Mouse (Mus musculus): ENCODE measurements around the gene Fgf4.
A peak's percentile ranks its signal among the peaks of the same experiment; 100 is the strongest.

Gene Fgf4

GRCm38 (mm10) chr7:144911121-144911520 is 64.0 kb downstream of the Fgf4 start:
- DNase-seq (ENCODE audit: low spot score in 2 of 2): peak in 1 of 2 experiments; percentile 68

- no peak for DNase-seq (ENCODE audit: low spot score in 2 of 2)
These were observed 65.7 kb downstream of the Fgf4 start for GRCm38 (mm10) chr7:144912897-144913296.

- peak; percentile 59 to 91 for DNase-seq (ENCODE audit: low spot score in 2 of 2)
These were observed 67.3 kb downstream of the Fgf4 start for GRCm38 (mm10) chr7:144914296-144914947.

Data from left cerebral cortex, adult 9 months (tissue).